Mouse (Mus musculus): ENCODE measurements around the gene Spic. TPM values are rescaled to one million over a fixed set of nuclear protein-coding genes. Genes with fewer than 3 reads are reported as not detected.

The Spic gene
- polyA plus RNA-seq (2011; ENCODE audit: insufficient read depth, insufficient read length, low read depth, missing spikeins) = 0.45 TPM in 1 of 2 replicates, not detected in the other

GRCm38 (mm10) chr10:88684925-88685324, at the start of gene Spic:
Spic (minus strand) TSS chr10:88685015.
- H3K4me3 ChIP-seq (ENCODE audit: low read depth, low read length) = no peak within 1 kb of the TSS
- H3K9ac ChIP-seq (ENCODE audit: low read depth, poor library complexity, severe bottlenecking) = no peak within 1 kb of the TSS
- H3K27ac ChIP-seq (ENCODE audit: insufficient read depth, low read length) = no peak within 1 kb of the TSS
- H3K4me1 ChIP-seq (ENCODE audit: control insufficient read depth, insufficient read depth, low read length) = peaks cover 3% of the 10 kb centered on the region
- peak; percentile 82 for TF ChIP-seq EP300 (IDR thresholded peaks at IDR 0.05; ENCODE audit: insufficient read depth, low read depth, low read length)
- no peak for TF ChIP-seq CTCF (IDR thresholded peaks at IDR 0.05; ENCODE audit: low read depth, low read length)
- TF ChIP-seq POLR2A (IDR thresholded peaks at IDR 0.05; ENCODE audit: insufficient read depth, low read length) = no peak
- no peaks in the 10 kb centered on the region for H3K36me3 ChIP-seq (ENCODE audit: control insufficient read depth, insufficient read depth, low read length, poor library complexity, severe bottlenecking)
- no peaks in the 10 kb centered on the region for H3K27me3 ChIP-seq (ENCODE audit: control insufficient read depth, insufficient read depth, low read length, poor library complexity, severe bottlenecking)
- no peaks in the 10 kb centered on the region for H3K9me3 ChIP-seq (replicated peaks; ENCODE audit: control insufficient read depth, insufficient read depth, low read length, poor library complexity, severe bottlenecking)

GRCm38 (mm10) chr10:88732309-88732622, 47.5 kb upstream of the Spic start:
- Histone ChIP-seq H3K4me3 (ENCODE audit: low read depth, low read length) (peak overlapping the region; percentile 91), H3K9ac (ENCODE audit: low read depth, poor library complexity, severe bottlenecking) (peak overlapping the region; percentile 78; the same call in 1 of the 2 replicates), H3K9me3 (replicated peaks; ENCODE audit: control insufficient read depth, insufficient read depth, low read length, poor library complexity, severe bottlenecking) (no peaks in the 10 kb centered on the region), H3K36me3 (ENCODE audit: control insufficient read depth, insufficient read depth, low read length, poor library complexity, severe bottlenecking) (peaks cover 5% of the 10 kb centered on the region), H3K27ac (ENCODE audit: insufficient read depth, low read length) (no peak overlapping the region), H3K27me3 (ENCODE audit: control insufficient read depth, insufficient read depth, low read length, poor library complexity, severe bottlenecking) (no peaks in the 10 kb centered on the region), H3K4me1 (ENCODE audit: control insufficient read depth, insufficient read depth, low read length) (no peaks in the 10 kb centered on the region)
- TF ChIP-seq CTCF (IDR thresholded peaks at IDR 0.05; ENCODE audit: low read depth, low read length) = no peak
- TF ChIP-seq EP300 (IDR thresholded peaks at IDR 0.05; ENCODE audit: insufficient read depth, low read depth, low read length) = no peak
- TF ChIP-seq POLR2A (IDR thresholded peaks at IDR 0.05; ENCODE audit: insufficient read depth, low read length) = no peak

- Histone ChIP-seq H3K4me3 (ENCODE audit: low read depth, low read length) (peak overlapping the region; percentile 91), H3K36me3 (ENCODE audit: control insufficient read depth, insufficient read depth, low read length, poor library complexity, severe bottlenecking) (no peaks in the 10 kb centered on the region; the same call in 1 of the 2 replicates), H3K9ac (ENCODE audit: low read depth, poor library complexity, severe bottlenecking) (peak overlapping the region; percentile 78), H3K9me3 (replicated peaks; ENCODE audit: control insufficient read depth, insufficient read depth, low read length, poor library complexity, severe bottlenecking) (no peaks in the 10 kb centered on the region), H3K27ac (ENCODE audit: insufficient read depth, low read length) (no peak overlapping the region), H3K4me1 (ENCODE audit: control insufficient read depth, insufficient read depth, low read length) (no peaks in the 10 kb centered on the region), H3K27me3 (ENCODE audit: control insufficient read depth, insufficient read depth, low read length, poor library complexity, severe bottlenecking) (no peaks in the 10 kb centered on the region)
- TF ChIP-seq POLR2A (IDR thresholded peaks at IDR 0.05; ENCODE audit: insufficient read depth, low read length) = no peak
- TF ChIP-seq EP300 (IDR thresholded peaks at IDR 0.05; ENCODE audit: insufficient read depth, low read depth, low read length) = no peak
- no peak for TF ChIP-seq CTCF (IDR thresholded peaks at IDR 0.05; ENCODE audit: low read depth, low read length)
Measured at GRCm38 (mm10) chr10:88731496-88732308, 46.9 kb upstream of the Spic start.

DNA sequence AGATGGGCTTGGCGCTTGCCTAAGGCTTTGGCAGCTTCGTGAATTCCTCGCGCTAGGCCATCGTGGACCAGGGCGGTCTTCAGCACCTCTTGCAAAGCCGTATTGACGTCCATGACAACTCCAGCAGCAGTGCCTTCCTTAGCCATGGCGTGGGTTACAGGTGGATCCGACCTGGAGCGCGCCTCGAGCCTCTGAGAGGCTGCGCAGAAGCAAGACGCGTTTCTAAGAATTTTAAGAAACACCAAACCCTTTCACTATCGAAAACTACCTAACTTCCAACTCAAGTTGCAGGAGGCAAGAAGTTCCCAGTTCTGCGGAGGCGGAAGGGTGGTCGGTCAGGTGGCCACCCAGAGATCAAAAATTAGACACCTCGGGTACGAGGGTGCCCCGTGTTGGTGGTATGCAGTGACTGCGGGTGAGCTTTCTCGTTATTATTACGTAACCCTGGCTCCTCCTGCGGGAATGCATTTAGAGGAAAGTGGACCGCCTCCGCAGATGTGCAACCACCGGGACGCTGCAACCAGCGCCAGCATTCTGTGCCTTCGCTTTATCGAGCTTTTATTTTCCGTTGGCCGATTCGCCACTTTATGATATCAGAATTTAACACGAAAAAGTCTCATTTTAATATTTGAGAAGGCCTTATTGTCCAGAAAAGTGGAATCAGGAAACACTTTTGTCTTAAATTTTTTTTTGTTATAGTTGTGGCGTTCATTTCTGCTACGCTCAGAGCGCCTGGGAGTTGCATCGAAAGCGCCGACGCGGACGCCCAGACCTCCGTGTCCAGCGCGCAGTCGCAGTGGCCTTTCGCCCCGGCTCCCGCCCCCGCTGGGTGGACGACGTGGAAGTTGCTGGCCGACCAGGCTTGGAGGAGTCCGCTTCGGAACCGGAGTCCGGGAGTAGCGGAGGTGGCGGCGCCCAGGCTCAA, 46.0 kb upstream of the Spic start, which contains the start of gene Arl1:
TSS of gene Arl1 (plus strand) at position 288 of the 925 bp plus-strand sequence.
- no peaks in the 10 kb centered on the region for H3K27me3 ChIP-seq (ENCODE audit: control insufficient read depth, insufficient read depth, low read length, poor library complexity, severe bottlenecking)
- no peaks in the 10 kb centered on the region for H3K4me1 ChIP-seq (ENCODE audit: control insufficient read depth, insufficient read depth, low read length)
- H3K4me3 ChIP-seq (ENCODE audit: low read depth, low read length) = peak within 1 kb of the TSS; percentile 91
- H3K36me3 ChIP-seq (ENCODE audit: control insufficient read depth, insufficient read depth, low read length, poor library complexity, severe bottlenecking) = no peaks in the 10 kb centered on the region
- peak within 1 kb of the TSS; percentile 78 for H3K9ac ChIP-seq (ENCODE audit: low read depth, poor library complexity, severe bottlenecking)
- H3K27ac ChIP-seq (ENCODE audit: insufficient read depth, low read length) = peak within 1 kb of the TSS; percentile 21; the same call in 1 of the 2 replicates
- H3K9me3 ChIP-seq (replicated peaks; ENCODE audit: control insufficient read depth, insufficient read depth, low read length, poor library complexity, severe bottlenecking) = no peaks in the 10 kb centered on the region
- no peak for TF ChIP-seq EP300 (IDR thresholded peaks at IDR 0.05; ENCODE audit: insufficient read depth, low read depth, low read length)
- no peak for TF ChIP-seq CTCF (IDR thresholded peaks at IDR 0.05; ENCODE audit: low read depth, low read length)
- TF ChIP-seq POLR2A (IDR thresholded peaks at IDR 0.05; ENCODE audit: insufficient read depth, low read length) = peak; percentile 82

DNA sequence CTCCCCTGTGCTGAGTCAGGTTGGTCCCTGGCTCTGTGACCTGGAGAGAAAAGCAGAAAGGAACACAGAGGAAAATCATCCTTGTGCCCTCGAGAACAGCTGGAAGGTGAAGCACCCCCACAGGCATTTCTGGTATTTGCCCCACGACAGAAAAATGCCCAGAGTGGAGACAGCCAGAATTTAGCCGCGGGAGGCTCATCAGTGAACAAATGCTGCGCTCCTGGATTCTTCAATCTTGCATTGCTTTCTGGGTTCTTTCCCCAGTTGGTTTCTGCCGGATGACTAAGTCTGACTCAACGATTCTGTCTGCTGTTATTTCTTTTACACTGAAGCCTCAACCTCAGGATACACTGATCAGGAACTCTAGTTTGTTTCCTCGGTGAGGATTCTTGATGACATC, 43.4 kb upstream of the Spic start:
- Histone ChIP-seq H3K4me3 (ENCODE audit: low read depth, low read length) (no peak overlapping the region), H3K4me1 (ENCODE audit: control insufficient read depth, insufficient read depth, low read length) (no peaks in the 10 kb centered on the region), H3K9ac (ENCODE audit: low read depth, poor library complexity, severe bottlenecking) (no peak overlapping the region), H3K36me3 (ENCODE audit: control insufficient read depth, insufficient read depth, low read length, poor library complexity, severe bottlenecking) (no peaks in the 10 kb centered on the region), H3K27ac (ENCODE audit: insufficient read depth, low read length) (no peak overlapping the region), H3K27me3 (ENCODE audit: control insufficient read depth, insufficient read depth, low read length, poor library complexity, severe bottlenecking) (no peaks in the 10 kb centered on the region), H3K9me3 (replicated peaks; ENCODE audit: control insufficient read depth, insufficient read depth, low read length, poor library complexity, severe bottlenecking) (no peaks in the 10 kb centered on the region)
- TF ChIP-seq EP300 (IDR thresholded peaks at IDR 0.05; ENCODE audit: insufficient read depth, low read depth, low read length) (no peak), POLR2A (IDR thresholded peaks at IDR 0.05; ENCODE audit: insufficient read depth, low read length) (no peak), CTCF (IDR thresholded peaks at IDR 0.05; ENCODE audit: low read depth, low read length) (no peak)

Data from ES-Bruce4 (cell line).